Mouse (Mus musculus): ENCODE results near the gene 1700109H08Rik. TPM values are rescaled to one million over a fixed set of nuclear protein-coding genes. Genes with fewer than 3 reads are reported as not detected.
"Not testable (repeated sequence)": the region's sequence is repeated elsewhere in the genome, so short reads cannot be mapped to it uniquely, and the experiment has no call there.

The 1700109H08Rik gene
- 4.1 and 4.6 TPM in 2 replicates for polyA plus RNA-seq (2016; fragmentation: Nextera tagmentation; extraction: Ambion mirVana)

GRCm38 (mm10) chr5:3571266-3571665, at the start of gene 1700109H08Rik:
Gene 1700109H08Rik (plus strand): TSS chr5:3571566.
- WGBS, result 94% methylated on average over 4 of the region's 4 CpGs
- Histone ChIP-seq H3K27me3 (ENCODE audit: low read depth, poor library complexity, severe bottlenecking) (no peaks in the 10 kb centered on the region), H3K36me3 (peaks cover 100% of the 10 kb centered on the region), H3K4me1 (no peaks in the 10 kb centered on the region), H3K4me3 (no peak within 1 kb of the TSS), H3K9me3 (replicated peaks) (no peaks in the 10 kb centered on the region), H3K27ac (no peak within 1 kb of the TSS)
- DNase-seq (ENCODE audit: low spot score), result no peak

GRCm38 (mm10) chr5:3521741-3522140, 49.6 kb upstream of the 1700109H08Rik start:
- no peaks in the 10 kb centered on the region for H3K9me3 ChIP-seq (replicated peaks)
- H3K36me3 ChIP-seq, result peaks cover 48% of the 10 kb centered on the region
- WGBS, result 93% methylated on average over 12 of the region's 12 CpGs
- no peaks in the 10 kb centered on the region for H3K4me1 ChIP-seq
- no peak overlapping the region for H3K27ac ChIP-seq
- H3K4me3 ChIP-seq, result no peak overlapping the region
- DNase-seq (ENCODE audit: low spot score), result no peak
- no peaks in the 10 kb centered on the region for H3K27me3 ChIP-seq (ENCODE audit: low read depth, poor library complexity, severe bottlenecking)

GRCm38 (mm10) chr5:3522826-3523225, 48.5 kb upstream of the 1700109H08Rik start:
- Histone ChIP-seq H3K36me3 (peaks cover 48% of the 10 kb centered on the region), H3K9me3 (replicated peaks) (no peaks in the 10 kb centered on the region), H3K27me3 (ENCODE audit: low read depth, poor library complexity, severe bottlenecking) (no peaks in the 10 kb centered on the region), H3K4me1 (peaks cover 5% of the 10 kb centered on the region; the same call in 1 of the 2 replicates), H3K27ac (no peak overlapping the region), H3K4me3 (no peak overlapping the region)
- DNase-seq (ENCODE audit: low spot score), result no peak
- WGBS, result 91% methylated on average over 10 of the region's 10 CpGs

GRCm38 (mm10) chr5:3527041-3527691, 44.2 kb upstream of the 1700109H08Rik start:
- Histone ChIP-seq H3K27ac (no peak overlapping the region), H3K36me3 (peaks cover 15% of the 10 kb centered on the region), H3K27me3 (ENCODE audit: low read depth, poor library complexity, severe bottlenecking) (no peaks in the 10 kb centered on the region), H3K4me1 (peaks cover 7% of the 10 kb centered on the region; the same call in 1 of the 2 replicates), H3K4me3 (no peak overlapping the region), H3K9me3 (replicated peaks) (no peaks in the 10 kb centered on the region)
- no peak for DNase-seq (ENCODE audit: low spot score)
- WGBS, result 40% methylated on average over 5 of the region's 5 CpGs

DNA sequence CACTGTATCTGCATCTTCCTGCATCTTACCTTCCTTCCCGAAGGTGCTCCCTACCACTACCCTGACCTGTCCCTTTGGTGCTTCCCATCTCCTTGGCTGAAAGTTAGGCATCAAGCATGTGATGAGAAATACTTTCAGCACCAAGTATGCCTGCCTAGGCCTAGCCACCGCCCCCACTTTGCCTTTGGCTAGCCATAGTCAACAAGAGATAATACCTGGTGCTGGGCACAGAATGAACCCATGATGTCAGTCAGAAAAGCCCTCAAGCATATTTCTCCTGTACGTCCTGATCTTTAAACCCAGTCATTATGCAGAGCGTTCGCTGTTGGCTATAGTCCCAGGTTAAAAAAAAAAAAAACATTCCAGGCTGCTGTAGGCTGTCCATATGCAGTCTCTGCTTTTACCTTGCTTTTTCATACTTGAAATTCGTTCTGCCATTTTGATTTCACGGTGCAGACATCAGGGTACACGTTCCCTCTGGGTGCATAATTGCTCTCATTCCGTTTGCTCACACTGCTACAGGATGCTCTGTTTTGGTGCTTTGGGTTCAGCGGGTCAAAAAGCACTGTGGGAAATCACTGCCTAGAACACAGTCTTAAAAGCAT, 41.7 kb upstream of the 1700109H08Rik start:
- peaks cover 7% of the 10 kb centered on the region; the same call in 1 of the 2 replicates for H3K4me1 ChIP-seq
- H3K27ac ChIP-seq, result no peak overlapping the region
- H3K36me3 ChIP-seq, result 0 out of 2 replicates have a peak, but pooled peaks cover under 1% of the 10 kb centered on the region
- no peaks in the 10 kb centered on the region for H3K9me3 ChIP-seq (replicated peaks)
- 86% methylated on average over 10 of the region's 10 CpGs for WGBS
- no peak overlapping the region for H3K4me3 ChIP-seq
- DNase-seq (ENCODE audit: low spot score), result no peak
- H3K27me3 ChIP-seq (ENCODE audit: low read depth, poor library complexity, severe bottlenecking), result no peaks in the 10 kb centered on the region

DNA sequence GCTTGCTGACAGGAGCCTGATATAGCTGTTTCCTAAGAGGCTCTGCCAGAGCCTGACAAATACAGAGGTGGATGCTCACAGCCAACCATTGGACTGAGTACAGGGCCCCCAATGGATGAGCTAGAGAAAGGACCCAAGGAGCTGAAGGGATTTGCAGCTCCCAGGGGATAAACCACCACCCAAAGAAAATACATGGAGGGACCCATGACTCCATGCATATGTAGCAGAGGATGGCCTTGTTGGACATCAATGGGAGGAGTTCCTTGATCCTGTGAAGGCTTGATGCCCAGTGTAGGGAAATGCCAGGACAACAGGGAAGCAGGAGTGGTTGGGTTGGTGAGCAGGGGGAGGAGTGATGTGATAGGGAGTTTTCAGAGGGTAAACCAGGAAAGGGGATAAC, 39.3 kb upstream of the 1700109H08Rik start:
- H3K4me3 ChIP-seq; H3K27ac ChIP-seq; H3K27me3 ChIP-seq (ENCODE audit: low read depth, poor library complexity, severe bottlenecking); H3K36me3 ChIP-seq; H3K9me3 ChIP-seq (replicated peaks); H3K4me1 ChIP-seq; DNase-seq (ENCODE audit: low spot score): not testable (repeated sequence)

DNA sequence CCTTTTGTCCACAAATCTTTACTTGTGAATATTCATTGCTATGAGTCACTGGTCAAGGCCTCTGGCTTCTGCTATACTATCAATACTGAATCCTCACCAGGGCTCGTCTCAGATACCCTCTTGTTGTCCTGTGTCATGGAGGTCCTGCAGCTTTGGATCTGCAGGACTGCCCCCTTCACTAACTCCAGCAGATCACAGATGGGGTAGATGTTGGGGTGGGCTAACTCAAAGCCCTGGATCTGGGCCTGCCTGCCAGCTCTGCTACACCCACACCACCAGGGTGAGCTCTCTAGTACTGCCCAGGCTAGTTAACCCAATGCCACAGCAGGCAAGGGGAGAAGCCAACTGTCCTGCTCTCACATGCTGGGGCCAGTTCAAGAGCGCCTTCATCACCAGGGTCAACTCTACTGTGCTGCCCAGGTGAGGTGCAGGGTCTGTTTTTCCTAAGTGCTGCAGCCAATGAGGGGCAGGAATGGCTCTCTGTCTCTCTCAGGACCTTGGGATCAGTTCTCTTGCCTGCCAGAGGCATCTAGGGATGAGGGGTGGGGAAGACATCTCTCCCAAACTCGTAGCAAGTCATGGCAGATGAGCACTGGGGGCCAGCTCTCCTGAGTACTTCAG, 34.7 kb upstream of the 1700109H08Rik start:
- no peak overlapping the region for H3K4me3 ChIP-seq
- no peaks in the 10 kb centered on the region for H3K36me3 ChIP-seq
- WGBS, result 80% methylated on average over 3 of the region's 3 CpGs
- no peaks in the 10 kb centered on the region for H3K4me1 ChIP-seq
- no peaks in the 10 kb centered on the region for H3K9me3 ChIP-seq (replicated peaks)
- no peaks in the 10 kb centered on the region for H3K27me3 ChIP-seq (ENCODE audit: low read depth, poor library complexity, severe bottlenecking)
- no peak for DNase-seq (ENCODE audit: low spot score)
- no peak overlapping the region for H3K27ac ChIP-seq

- WGBS, result 75% methylated on average over 11 of the region's 11 CpGs
- H3K27ac ChIP-seq, result no peak overlapping the region
- H3K9me3 ChIP-seq (replicated peaks), result no peaks in the 10 kb centered on the region
- H3K36me3 ChIP-seq, result no peaks in the 10 kb centered on the region
- H3K4me1 ChIP-seq, result 0 out of 2 replicates have a peak, but pooled peaks cover 3% of the 10 kb centered on the region
- no peaks in the 10 kb centered on the region for H3K27me3 ChIP-seq (ENCODE audit: low read depth, poor library complexity, severe bottlenecking)
- H3K4me3 ChIP-seq, result no peak overlapping the region
- no peak for DNase-seq (ENCODE audit: low spot score)
These were observed 32.6 kb upstream of the 1700109H08Rik start for GRCm38 (mm10) chr5:3538505-3539472.

GRCm38 (mm10) chr5:3541871-3542270, 29.5 kb upstream of the 1700109H08Rik start:
- Histone ChIP-seq H3K36me3 (peaks cover 13% of the 10 kb centered on the region), H3K4me3 (no peak overlapping the region), H3K4me1 (peaks cover 16% of the 10 kb centered on the region), H3K27ac (no peak overlapping the region), H3K9me3 (replicated peaks) (no peaks in the 10 kb centered on the region), H3K27me3 (ENCODE audit: low read depth, poor library complexity, severe bottlenecking) (no peaks in the 10 kb centered on the region)
- WGBS, result 79% methylated on average over 6 of the region's 6 CpGs
- DNase-seq (ENCODE audit: low spot score), result no peak

- Histone ChIP-seq H3K27ac (peak within 1 kb of the TSS; percentile 96), H3K9me3 (replicated peaks) (no peaks in the 10 kb centered on the region), H3K4me1 (peaks cover 16% of the 10 kb centered on the region), H3K4me3 (peak within 1 kb of the TSS; percentile 70), H3K36me3 (peaks cover 24% of the 10 kb centered on the region), H3K27me3 (ENCODE audit: low read depth, poor library complexity, severe bottlenecking) (no peaks in the 10 kb centered on the region)
- DNase-seq (ENCODE audit: low spot score), result peak; percentile 99
- under 1% methylated on average over 65 of the region's 80 CpGs for WGBS
These were observed 27.5 kb upstream of the 1700109H08Rik start, which contains the start of gene Fam133b for GRCm38 (mm10) chr5:3543629-3544479. Gene Fam133b (plus strand): TSS chr5:3543833.

- peak overlapping the region; percentile 96 for H3K27ac ChIP-seq
- H3K4me1 ChIP-seq, result peaks cover 16% of the 10 kb centered on the region
- H3K36me3 ChIP-seq, result peaks cover 28% of the 10 kb centered on the region
- H3K9me3 ChIP-seq (replicated peaks), result no peaks in the 10 kb centered on the region
- H3K4me3 ChIP-seq, result peak overlapping the region; percentile 70
- H3K27me3 ChIP-seq (ENCODE audit: low read depth, poor library complexity, severe bottlenecking), result no peaks in the 10 kb centered on the region
- WGBS, result 16% methylated on average over 7 of the region's 7 CpGs
- DNase-seq (ENCODE audit: low spot score), result no peak
These were observed 26.9 kb upstream of the 1700109H08Rik start for GRCm38 (mm10) chr5:3544480-3544769.

- WGBS, result 91% methylated on average over 1 of the region's 1 CpGs
- Histone ChIP-seq H3K27me3 (ENCODE audit: low read depth, poor library complexity, severe bottlenecking) (no peaks in the 10 kb centered on the region), H3K36me3 (peaks cover 28% of the 10 kb centered on the region), H3K9me3 (replicated peaks) (no peaks in the 10 kb centered on the region), H3K4me1 (peaks cover 16% of the 10 kb centered on the region), H3K4me3 (no peak overlapping the region), H3K27ac (no peak overlapping the region)
- no peak for DNase-seq (ENCODE audit: low spot score)
These were observed 25.1 kb upstream of the 1700109H08Rik start for GRCm38 (mm10) chr5:3546226-3546625.
